Mouse (Mus musculus) embryo, embryonic 9.5 days (tissue): ENCODE data around the gene Slc4a1.
"Not testable (repeated sequence)": the region's sequence is repeated elsewhere in the genome, so short reads cannot be mapped to it uniquely, and the experiment has no call there.

Source experiments
- DNase-seq: peaks from one replicate; pipeline ENCODE4 v3.0.0-alpha.2; 2017; ENCODE audit errors: extremely low spot score

The Slc4a1 gene

DNA sequence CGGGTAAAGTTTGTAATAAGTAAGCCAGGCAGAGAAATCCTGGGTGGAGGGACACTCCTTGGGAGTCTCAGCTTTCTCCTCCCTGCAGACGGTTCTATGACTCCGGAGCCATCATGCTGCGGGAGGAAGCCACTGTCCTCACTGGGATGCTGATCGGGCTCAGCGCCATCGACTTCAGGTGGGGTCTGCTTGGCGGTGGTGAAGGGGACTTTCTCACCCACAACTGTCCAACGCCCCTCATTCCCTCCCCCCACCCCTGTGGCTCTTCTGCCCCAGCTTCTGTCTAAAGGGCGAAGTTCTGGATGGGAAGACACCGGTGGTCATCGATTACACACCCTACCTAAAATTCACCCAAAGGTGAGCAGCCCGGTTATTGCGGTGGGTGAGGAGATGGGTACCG, 33.1 kb upstream of the Slc4a1 start:
- DNase-seq, result no peak

DNA sequence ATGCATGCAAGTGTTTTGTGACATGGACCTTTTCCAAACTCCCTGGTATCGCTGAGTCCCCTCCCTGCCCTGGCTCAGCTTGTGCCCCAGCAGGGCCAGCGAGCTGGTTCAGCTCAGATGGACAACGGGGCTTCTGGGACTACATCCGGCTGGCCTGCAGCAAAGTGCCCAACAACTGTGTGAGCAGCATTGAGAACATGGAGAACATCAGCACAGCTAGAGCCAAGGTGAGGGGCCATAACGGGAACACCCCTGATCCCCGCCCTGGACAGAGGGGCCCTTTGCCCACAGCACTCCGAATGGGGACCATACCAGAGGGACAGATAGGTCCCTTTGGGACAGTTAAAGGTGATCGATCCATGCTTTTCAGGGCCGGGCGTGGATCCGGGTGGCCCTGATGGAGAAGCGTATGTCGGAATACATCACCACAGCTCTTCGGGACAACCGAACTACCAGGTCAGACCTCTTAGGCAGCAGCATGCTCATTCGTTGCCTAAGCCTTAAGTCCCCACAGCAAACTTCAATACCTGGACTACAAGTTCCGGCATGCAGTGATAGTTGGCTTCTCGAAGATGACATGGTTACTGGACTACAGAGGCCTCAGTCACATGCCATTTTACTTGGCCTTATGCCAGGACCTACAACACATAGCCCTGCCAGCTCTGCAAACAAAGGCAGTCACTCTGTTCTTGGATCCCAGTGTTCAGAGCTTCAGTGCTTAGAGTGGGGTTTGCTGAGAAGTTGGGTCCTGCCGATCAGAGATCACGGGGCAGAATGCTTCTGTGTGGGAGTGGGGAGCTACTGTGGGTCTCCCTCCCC, 32.2 kb upstream of the Slc4a1 start:
- no peak for DNase-seq

DNA sequence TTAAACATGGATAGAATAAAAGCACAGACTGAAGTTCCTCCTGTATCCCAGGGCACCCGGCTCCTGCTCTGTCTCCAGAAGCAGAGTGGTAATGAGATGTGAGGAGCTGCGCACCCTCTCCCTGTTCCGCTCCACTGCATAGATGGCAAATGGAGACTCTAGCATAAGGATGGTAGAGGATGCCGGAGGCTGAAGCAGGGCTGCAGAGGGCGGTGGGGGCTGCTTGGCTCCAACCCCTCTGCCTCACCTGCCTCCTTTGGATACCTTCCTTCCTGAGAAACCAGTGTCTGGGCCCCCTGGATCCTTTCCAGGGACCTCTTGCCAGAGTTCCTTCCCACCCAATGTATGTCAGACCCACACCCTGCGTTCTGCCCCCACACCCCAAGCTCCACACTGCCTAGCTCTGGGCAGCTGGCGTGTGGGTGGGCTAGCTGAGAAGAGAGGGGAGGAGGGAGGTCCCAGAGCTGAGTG, 30.7 kb upstream of the Slc4a1 start:
- DNase-seq, result no peak

DNA sequence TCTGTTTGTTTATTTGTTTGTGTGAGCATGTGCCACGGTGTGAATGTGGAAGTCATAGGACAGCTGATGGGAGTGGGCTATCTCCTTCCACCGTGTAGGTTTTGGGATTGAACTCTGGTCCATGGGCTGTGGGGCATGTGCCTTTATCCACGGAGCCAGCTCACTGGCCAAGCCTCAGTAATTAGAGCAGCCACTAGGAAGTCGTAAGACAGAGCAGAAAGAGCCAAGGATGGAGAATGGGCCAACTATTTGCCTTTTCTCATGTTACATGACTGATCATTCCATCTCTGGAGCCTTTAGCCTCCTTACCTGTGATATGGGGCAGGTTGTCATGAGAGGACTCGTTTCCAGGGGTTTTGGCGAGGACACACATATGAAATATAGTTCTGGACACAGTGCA, 30.3 kb upstream of the Slc4a1 start:
- no peak for DNase-seq

DNA sequence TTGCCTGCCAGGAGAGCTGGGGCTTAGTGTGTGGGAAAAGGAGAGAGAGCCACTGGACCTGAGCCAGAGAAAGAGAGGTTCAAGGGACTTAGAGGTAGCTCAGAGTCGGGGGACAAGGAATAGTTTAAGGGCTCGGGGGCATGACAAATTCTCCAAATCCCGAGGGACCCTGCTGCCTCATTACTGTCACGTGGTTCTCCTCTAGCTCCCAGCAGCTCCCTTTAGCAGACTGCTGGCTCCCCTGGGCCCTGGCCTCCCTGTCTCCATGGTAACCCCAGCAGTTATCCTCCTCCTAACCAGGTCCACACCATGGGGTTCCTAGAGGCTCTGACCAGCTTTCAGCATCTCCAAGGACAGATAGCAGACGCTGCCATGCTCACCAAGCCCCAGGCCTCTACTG, 29.2 kb upstream of the Slc4a1 start:
- DNase-seq, result no peak

DNA sequence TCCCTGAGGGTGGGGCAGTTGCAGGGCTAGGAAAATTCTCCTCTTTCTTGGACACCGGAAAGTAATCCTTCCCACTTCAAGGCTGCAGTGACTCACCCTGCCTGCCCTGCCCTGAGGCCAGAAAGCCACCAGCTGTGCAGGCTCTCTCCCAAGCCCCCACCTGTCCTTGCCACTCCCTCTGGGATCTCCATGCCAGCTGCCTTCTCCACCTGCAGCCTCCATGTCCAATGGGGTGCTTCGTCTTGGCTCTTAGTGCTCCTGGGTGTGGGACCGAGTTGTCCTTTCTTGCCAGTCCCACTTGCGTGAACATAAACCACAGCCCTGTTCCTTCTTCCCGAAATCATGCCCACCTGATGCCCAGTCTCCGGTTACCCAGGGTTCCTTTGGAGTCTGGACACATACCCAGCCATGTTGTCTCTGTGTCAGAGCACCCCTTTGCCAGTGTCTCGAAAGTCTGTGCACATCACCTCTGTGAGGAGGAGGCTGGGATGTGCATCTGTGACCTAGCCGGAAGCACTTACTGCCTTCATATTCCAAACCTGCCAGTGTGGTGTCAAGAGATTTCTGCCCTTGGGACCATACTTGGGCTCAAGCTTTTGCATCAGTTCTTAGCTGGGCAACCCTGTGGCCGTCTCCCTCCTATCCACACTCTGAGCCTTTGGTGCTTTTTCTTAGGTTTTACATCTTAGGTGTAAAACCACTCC, 28.6 kb upstream of the Slc4a1 start:
- no peak for DNase-seq

DNA sequence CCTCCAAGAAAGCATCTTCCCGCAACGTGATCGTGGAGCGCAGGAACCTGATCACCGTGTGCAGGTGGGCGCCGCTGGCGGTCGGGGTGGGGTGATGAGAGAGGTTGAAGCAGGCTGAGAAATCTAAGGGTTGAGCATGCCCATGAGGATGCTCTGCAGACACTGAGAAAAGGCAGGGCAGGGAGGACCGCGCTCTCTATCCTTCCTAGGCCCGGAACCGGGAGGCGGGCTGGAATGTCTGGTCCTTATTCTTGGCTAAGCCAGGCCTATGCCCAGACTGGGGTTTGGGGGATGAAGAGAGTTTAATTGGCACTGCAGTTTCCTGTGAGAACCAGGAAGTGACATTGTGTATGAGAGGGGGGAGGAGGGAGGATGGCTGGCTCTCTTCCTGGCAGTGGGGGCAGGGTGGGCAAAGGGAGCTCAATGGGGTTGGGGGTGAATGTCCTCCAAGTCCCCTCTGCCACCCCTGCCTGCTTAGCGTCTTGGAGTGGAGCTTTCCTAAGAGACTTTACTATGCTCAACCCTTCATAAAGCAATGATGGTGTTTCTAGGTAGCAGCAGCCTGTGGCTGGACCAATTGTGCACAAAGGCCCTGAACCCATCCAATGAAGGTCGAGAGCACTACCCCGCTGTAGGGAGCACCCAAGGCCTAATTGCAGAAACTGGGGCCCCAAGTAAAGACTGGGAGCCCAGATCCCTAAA, 27.9 kb upstream of the Slc4a1 start:
- DNase-seq, result no peak

DNA sequence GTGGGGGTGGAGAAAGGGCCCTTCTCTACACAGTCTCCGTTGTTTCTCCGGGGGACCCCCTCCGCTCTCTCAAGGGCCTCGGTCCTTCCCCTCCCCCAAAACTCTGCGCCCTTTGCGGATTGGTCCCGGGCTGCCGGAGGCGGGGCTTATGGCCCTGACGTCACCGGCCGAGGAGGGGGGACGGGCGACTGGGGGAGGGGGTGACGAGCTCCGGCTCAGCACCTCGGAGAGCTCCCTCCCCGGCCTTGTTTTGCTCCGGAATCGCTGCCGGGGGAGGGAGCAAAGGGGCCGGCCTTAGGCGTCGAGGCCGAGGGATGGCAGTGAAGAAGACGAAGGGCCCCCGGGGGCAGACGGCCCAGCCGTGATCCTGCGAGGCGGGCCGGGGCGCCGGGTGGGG, 27.2 kb upstream of the Slc4a1 start, which contains the start of gene Rundc3a:
Rundc3a (plus strand) TSS at position 166 of the 397 bp plus-strand sequence.
- peak; percentile 96 for DNase-seq

DNA sequence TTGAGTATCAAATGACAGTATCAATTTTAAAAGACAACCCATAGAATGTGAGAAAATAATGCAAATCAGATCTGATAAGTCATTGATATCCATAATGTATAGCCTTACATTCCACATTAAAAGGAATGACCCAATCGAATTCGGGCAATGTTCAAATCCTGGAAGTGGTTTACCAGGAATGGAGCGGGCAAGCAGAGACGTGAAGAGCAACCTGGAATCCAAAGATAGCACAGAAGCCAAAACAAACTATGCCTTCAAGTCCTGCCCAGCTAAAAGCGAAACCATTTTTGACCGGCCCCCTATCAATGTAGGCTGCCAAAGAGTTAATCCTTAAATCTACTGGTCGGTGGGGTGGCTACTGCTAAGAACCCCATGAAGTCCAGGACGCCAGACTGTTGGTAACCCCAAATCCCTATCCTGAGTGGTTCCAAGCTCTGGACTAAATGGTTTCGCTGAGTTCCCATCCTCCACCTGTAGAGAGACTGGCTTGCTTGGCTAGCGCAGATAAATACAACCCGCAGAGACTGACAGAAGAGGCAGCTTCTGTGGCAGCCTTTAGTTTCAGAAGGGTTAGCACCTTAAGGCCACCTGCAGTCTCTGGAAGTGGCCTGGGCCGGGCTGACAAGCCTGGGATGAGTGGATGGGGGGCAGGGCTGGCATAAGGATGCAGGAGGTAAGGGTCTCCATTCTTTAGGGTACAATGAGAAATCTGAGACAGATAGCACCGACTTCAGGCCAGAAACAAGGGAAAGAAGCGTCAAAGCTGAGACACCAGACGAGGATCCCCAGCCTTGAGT, 26.6 kb upstream of the Slc4a1 start:
- no peak for DNase-seq

DNA sequence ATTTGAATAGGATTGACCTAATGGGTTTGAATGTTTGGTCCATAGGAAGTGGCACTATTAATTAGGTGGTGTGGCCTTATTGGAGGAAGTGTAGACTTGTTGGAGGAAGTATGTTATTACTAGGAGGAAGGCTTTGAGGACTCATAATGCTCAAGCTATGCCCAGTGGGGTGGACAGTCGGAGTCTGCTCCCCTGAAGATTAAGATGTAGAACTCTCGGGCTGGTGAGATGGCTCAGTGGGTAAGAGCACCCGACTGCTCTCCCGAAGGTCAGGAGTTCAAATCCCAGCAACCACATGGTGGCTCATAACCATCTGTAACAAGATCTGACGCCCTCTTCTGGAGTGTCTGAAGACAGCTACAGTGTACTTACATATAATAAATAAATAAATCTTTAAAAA, 23.4 kb upstream of the Slc4a1 start:
- not testable (repeated sequence) for DNase-seq

DNA sequence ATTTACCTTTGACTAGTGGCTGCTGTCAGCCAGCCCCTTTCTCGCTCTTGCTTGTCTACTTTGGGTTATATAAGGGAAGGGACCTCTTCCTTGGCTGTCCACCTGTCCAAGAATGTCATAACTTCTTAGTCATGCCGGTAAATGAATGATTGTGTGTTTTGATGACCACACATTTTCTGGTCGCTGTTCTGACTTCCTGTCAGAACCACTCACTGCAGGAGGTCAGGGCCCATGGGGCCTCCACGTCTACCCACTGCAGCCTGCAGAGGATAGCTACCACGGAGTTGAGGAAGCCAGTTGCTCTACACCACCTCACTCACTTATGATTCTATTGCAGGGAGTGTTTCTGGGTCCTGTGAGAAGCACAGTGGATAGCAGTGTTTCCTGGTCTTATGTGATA, 20.1 kb upstream of the Slc4a1 start:
- no peak for DNase-seq

DNA sequence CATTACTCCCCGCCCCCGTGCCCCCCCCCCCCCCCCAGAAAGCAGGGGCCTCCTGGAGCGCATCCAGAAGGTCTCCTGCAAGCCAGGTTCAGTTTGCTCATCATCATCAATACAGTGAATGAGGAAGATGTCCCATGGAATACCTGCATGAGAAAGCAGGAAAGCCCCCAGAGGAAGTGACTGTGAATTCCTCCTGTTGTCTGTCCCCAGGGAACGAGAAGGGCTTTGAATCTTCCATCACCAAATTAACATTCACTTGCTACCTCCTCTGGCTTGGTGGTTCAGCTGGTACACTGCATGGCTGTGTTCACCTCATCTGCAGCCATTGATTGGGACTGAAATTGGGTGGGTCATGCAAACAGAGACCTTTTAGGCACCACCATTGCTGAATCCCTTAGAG, 19.1 kb upstream of the Slc4a1 start:
- DNase-seq, result no peak

DNA sequence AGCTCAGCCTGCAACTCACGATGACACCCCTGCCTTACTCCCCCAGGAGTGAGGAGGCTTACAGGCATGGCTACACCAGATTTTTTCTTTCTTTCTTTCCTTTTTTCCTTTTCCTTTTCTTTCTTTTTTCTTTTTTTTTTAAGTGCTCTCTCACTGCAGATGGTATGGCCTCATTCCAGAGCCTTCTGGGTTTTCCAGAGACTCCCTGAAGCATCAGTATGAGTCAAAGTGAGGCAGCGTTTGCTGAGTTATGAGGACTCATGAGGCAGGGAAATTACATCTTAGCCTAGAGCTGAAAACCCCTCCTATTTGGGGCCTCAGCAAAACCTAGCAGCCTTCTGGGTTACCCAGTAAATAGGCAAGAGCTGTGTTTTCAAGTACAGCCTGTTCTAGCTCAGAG, 18.4 kb upstream of the Slc4a1 start:
- no peak for DNase-seq

DNA sequence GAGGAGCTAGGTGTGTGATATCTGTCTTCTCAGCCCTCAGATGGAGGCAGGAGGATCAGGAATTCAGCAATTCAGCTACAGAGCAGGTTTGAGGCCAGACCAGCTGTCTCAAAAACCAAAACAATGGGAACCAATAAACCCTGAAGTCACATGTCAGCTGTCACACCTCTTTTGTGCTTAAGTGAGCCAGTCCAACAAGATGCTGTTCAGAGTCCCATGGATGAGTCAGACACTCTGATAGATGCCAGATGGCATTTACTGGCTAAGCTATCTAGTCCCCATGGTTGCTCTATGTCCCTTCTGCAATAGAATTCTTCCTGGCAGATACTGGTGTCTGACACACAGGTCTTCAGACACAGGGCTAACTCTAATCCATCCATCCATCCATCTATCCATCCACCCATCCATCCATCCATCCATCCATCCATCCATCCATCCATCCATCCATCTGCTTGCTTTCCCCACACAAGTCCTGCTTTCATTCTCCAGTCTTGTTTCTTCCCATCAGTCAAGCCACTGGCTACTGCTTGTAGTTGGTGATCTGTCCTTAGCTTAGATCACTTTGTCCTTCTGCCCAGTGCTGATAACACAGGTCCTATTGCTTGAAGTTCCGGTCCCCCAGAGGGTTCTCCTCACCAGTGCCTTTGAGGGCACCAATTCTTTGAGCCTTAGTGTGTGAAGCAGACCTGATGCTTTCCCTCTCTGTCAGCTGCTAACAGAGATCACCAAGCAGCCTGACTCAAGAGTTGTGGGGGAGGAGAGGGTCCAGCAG, 17.5 kb upstream of the Slc4a1 start:
- no peak for DNase-seq

DNA sequence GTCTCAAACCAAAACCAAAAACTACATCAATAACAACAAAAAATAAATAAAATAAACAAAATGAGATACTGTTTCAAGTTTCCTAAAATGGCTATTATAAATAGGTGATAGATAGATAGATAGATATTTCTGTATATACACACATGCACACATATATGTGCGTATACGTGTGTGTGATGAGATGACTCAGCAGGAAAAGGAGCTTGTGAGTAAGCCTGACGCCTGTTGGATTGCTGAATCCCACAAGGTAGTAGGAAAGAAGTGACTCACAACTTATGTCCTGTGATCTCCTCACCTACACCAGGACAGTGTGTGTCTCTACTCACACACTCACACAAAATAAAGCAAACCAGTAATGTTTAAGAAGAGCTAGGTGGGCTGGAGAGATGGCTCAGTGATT, 16.8 kb upstream of the Slc4a1 start:
- no peak for DNase-seq

DNA sequence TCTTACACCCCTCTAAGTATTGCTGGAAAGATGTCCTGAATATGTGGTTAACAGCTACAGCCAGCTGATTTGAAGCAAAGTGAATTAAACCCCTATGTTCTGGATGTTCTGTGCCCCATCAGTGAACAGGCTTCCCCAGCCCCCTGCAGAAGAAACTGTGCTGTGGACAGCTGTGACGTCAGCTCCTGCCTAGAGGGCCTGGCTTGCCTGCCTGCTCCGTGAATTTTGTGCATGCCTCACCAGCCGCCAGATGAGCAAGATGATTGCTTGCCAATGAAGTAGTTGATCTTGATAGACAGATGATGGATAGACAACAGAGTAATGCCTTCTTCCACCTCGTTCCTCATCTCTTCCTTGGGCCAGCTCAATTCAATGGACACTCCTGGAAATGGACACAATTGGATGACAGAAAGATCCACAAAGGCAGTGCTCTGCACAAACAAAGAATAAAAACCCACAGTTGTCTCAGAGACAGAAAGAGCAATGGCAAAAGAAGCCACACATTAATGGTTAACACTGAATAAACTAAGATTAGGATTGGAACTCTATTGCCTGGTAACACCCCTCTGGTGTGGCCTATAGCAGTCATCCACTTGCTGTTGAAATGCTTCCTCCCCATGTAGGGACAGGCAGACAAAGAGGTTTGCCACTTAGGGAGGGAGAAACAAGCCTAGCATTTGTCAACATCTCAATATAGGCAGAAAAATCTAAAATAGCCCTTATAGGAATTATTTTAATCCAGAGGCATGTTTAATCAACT, 15.5 kb upstream of the Slc4a1 start:
- no peak for DNase-seq

DNA sequence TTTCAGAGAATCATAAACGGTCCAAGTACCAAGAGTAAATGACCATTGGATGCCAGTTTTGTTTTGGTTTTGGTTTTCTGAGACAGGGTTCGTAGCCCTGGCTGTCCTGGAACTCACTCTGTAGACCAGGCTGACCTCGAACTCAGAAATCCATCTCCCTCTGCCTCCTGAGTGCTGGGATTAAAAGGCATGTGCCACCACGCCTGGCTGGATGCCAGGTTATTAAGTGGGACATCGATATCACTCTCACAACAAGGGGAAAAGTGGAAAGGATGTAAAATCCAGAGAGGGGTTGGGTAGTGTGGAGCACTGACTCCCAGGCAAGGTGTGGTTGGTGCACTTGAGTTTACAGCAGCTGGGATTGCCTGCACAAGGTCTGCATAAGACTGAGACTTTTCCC, 14.1 kb upstream of the Slc4a1 start:
- no peak for DNase-seq

DNA sequence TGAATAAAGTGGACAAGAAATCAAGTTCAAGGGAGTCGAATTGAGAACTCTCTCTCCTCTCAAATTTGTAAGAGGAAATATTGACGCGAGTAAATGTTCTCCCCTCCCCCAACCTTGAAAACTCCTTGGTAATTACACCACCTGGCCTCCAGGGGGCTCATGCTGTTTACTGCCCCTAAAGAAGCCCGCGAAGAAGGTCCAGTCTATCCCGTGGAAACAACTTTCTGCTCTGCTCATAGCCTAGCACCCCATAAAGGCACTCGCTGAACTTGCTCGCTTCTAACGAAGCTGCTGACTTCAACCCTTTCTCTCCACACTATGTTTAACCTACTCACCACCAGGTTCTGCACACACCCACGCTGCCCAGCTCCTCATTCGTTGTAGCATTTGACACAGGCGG, 11.2 kb upstream of the Slc4a1 start:
- no peak for DNase-seq

DNA sequence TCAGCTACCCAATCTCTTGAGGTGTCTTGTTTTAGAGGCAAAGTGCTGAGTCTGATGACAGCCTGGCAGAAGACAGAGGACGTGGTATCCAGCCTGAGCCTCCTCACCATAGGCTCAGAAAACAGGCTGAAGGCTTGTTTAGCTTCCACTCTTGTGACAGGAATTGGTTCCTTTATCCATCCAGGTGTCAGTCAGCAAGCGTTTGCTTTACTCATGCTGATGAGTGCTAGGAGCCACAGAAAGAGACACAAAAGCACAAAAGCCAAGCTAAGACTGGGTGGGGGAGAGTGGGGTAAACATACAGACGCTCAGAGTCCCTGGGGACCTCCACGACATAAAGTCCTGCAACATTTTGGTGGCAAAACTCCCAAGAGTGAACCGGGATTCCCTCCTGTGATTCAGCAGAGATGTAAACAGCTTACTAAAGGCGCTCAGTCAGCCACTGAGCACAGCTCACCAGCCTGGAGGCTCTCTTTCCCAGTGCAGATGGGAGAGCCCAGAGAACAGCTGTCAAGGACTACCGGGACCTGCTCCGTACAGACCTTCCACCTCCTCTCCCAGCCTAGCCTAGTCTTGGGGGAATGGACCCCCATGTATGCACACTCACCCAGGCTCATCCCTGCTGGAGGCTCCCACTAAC, 10.3 kb upstream of the Slc4a1 start:
- DNase-seq, result no peak
